Mouse (Mus musculus) MEL (cell line): ENCODE measurements around the gene Cntn5. TPM values are rescaled to one million over a fixed set of nuclear protein-coding genes. Genes with fewer than 3 reads are reported as not detected.

ENCODE experiments used
- DNase-seq: peaks from one replicate; pipeline ENCODE4 v3.0.0; 2011; ENCODE audit warnings: low read depth, low spot score
- H3K27ac ChIP-seq: 2 replicates; pipeline ENCODE4 v1.5.1; 2012; ENCODE audit warnings: low read depth, mild to moderate bottlenecking, control low read depth, low read length, moderate library complexity; ENCODE audit not compliant: control insufficient read depth
- H3K27me3 ChIP-seq, 2 experiments: fragments of 150-350 bp in 1 of 2; sonication (generic) in 1 of 2; 2 replicates each; pipeline ENCODE4 v1.6.1; 2012; ENCODE audit warnings: low read length in 2 of 2, mild to moderate bottlenecking in 2 of 2, improper control_type of control experiment in 1 of 2, moderate library complexity in 1 of 2; ENCODE audit not compliant: insufficient read depth in 2 of 2, control insufficient read depth in 1 of 2
- H3K36me3 ChIP-seq, 2 experiments: 2 replicates each; pipeline ENCODE4 v1.6.1; 2012 to 2014; ENCODE audit warnings: low read length in 2 of 2, improper control_type of control experiment in 1 of 2, inconsistent platforms in 1 of 2, mild to moderate bottlenecking in 1 of 2; ENCODE audit not compliant: insufficient read depth in 2 of 2, control insufficient read depth in 1 of 2
- H3K4me1 ChIP-seq, 2 experiments: fragments of 150-350 bp in 1 of 2; sonication (generic) in 1 of 2; 2 replicates each; pipeline ENCODE4 v1.6.1; 2012; ENCODE audit warnings: low read length in 2 of 2, improper control_type of control experiment in 1 of 2, mild to moderate bottlenecking in 1 of 2; ENCODE audit not compliant: insufficient read depth in 2 of 2, control insufficient read depth in 1 of 2
- H3K4me3 ChIP-seq, 2 experiments: fragments of 150-350 bp in 1 of 2; sonication (generic) in 1 of 2; 2 replicates each; pipeline ENCODE4 v1.5.1; 2012; ENCODE audit warnings: low read depth in 2 of 2, low read length in 2 of 2, mild to moderate bottlenecking in 2 of 2, moderate library complexity in 2 of 2, control low read depth in 1 of 2, improper control_type of control experiment in 1 of 2; ENCODE audit not compliant: control insufficient read depth in 1 of 2, insufficient read depth in 1 of 2
- H3K79me2 ChIP-seq: 2 replicates; pipeline ENCODE4 v1.6.1; 2012; ENCODE audit warnings: mild to moderate bottlenecking, low read length, moderate library complexity; ENCODE audit not compliant: control insufficient read depth, poor library complexity, insufficient read depth
- H3K9ac ChIP-seq: 2 replicates; pipeline ENCODE4 v1.6.1; 2012; ENCODE audit warnings: low read depth, mild to moderate bottlenecking, control low read depth, low read length, moderate library complexity; ENCODE audit not compliant: control insufficient read depth, poor library complexity, severe bottlenecking
- H3K9me3 ChIP-seq: fragments of 150-350 bp; sonication (generic); replicated peaks from 2 replicates; pipeline ENCODE4 v1.6.1; 2012; ENCODE audit warnings: mild to moderate bottlenecking, low read length, improper control_type of control experiment, moderate library complexity; ENCODE audit not compliant: insufficient read depth
- BHLHE40 ChIP-seq: IDR thresholded peaks from 2 replicates; pipeline ENCODE4 v1.6.1; 2012; ENCODE audit warnings: low read depth, mild to moderate bottlenecking, inconsistent platforms, low read length, improper control_type of control experiment, borderline replicate concordance
- CHD1 ChIP-seq: IDR thresholded peaks from 2 replicates; pipeline ENCODE4 v1.6.1; 2012; ENCODE audit warnings: low read depth, mild to moderate bottlenecking, inconsistent platforms, low read length, improper control_type of control experiment
- CHD2 ChIP-seq: IDR thresholded peaks from 2 replicates; pipeline ENCODE4 v1.6.1; 2011; ENCODE audit warnings: low read length, improper control_type of control experiment
- CTCF ChIP-seq, 3 experiments: IDR thresholded peaks in 2 of 3; conservative IDR thresholded peaks in 1 of 3; 2 replicates each; pipeline ENCODE4 v1.5.1; 2011 to 2012; ENCODE audit warnings: low read length in 3 of 3, low read depth in 2 of 3, mild to moderate bottlenecking in 2 of 3, improper control_type of control experiment in 1 of 3, inconsistent platforms in 1 of 3, mixed read lengths in 1 of 3, moderate library complexity in 1 of 3; ENCODE audit not compliant: control insufficient read depth in 1 of 3, insufficient read depth in 1 of 3, poor library complexity in 1 of 3, severe bottlenecking in 1 of 3
- E2F4 ChIP-seq: IDR thresholded peaks from 2 replicates; pipeline ENCODE4 v1.6.1; 2011; ENCODE audit warnings: low read depth, low read length, improper control_type of control experiment, borderline replicate concordance
- ELF1 ChIP-seq: IDR thresholded peaks from 2 replicates; pipeline ENCODE4 v1.6.1; 2014; ENCODE audit warnings: low read depth, mild to moderate bottlenecking, inconsistent platforms, low read length, improper control_type of control experiment, moderate library complexity
- EP300 ChIP-seq, 2 experiments: IDR thresholded peaks; 2 replicates each; pipeline ENCODE4 v1.6.1; 2011; ENCODE audit warnings: improper control_type of control experiment in 2 of 2, low read length in 2 of 2, low read depth in 1 of 2, mild to moderate bottlenecking in 1 of 2
- ETS1 ChIP-seq: IDR thresholded peaks from 2 replicates; pipeline ENCODE4 v1.6.1; 2012; ENCODE audit warnings: low read depth, mild to moderate bottlenecking, inconsistent platforms, low read length, improper control_type of control experiment, moderate library complexity
- GABPA ChIP-seq: IDR thresholded peaks from 2 replicates; pipeline ENCODE4 v1.6.1; 2012; ENCODE audit warnings: low read depth, mild to moderate bottlenecking, inconsistent platforms, low read length, improper control_type of control experiment, moderate library complexity
- GATA1 ChIP-seq: IDR thresholded peaks from 2 replicates; pipeline ENCODE4 v1.6.1; 2011; ENCODE audit warnings: low read depth, low read length, improper control_type of control experiment
- HCFC1 ChIP-seq: IDR thresholded peaks from 2 replicates; pipeline ENCODE4 v1.6.1; 2012; ENCODE audit warnings: low read depth, mild to moderate bottlenecking, inconsistent platforms, low read length, improper control_type of control experiment, moderate library complexity
- JUND ChIP-seq: IDR thresholded peaks from 2 replicates; pipeline ENCODE4 v1.6.1; 2011; ENCODE audit warnings: low read depth, mild to moderate bottlenecking, improper control_type of control experiment, low read length
- MAFK ChIP-seq: IDR thresholded peaks from 2 replicates; pipeline ENCODE4 v1.6.1; 2011; ENCODE audit warnings: low read depth, mild to moderate bottlenecking, low read length, improper control_type of control experiment, borderline replicate concordance
- MAX ChIP-seq: IDR thresholded peaks from 2 replicates; pipeline ENCODE4 v1.6.1; 2011; ENCODE audit warnings: low read length, improper control_type of control experiment
- MAZ ChIP-seq: IDR thresholded peaks from 2 replicates; pipeline ENCODE4 v1.6.1; 2012; ENCODE audit warnings: low read depth, mild to moderate bottlenecking, inconsistent platforms, low read length, improper control_type of control experiment
- MEF2A ChIP-seq: IDR thresholded peaks from 2 replicates; pipeline ENCODE4 v1.6.1; 2014; ENCODE audit warnings: low read depth, mild to moderate bottlenecking, inconsistent platforms, low read length, improper control_type of control experiment; ENCODE audit not compliant: poor library complexity, insufficient replicate concordance, severe bottlenecking; ENCODE audit errors: extremely low read depth
- MXI1 ChIP-seq: IDR thresholded peaks from 2 replicates; pipeline ENCODE4 v1.6.1; 2011; ENCODE audit warnings: mild to moderate bottlenecking, low read depth, low read length, improper control_type of control experiment
- MYB ChIP-seq: IDR thresholded peaks from 2 replicates; pipeline ENCODE4 v1.6.1; 2011; ENCODE audit warnings: mild to moderate bottlenecking, low read depth, low read length, improper control_type of control experiment
- MYC ChIP-seq: IDR thresholded peaks from 2 replicates; pipeline ENCODE4 v1.6.1; 2011; ENCODE audit warnings: low read depth, mild to moderate bottlenecking, low read length, improper control_type of control experiment, moderate library complexity
- NELFE ChIP-seq: IDR thresholded peaks from 2 replicates; pipeline ENCODE4 v1.6.1; 2011; ENCODE audit warnings: low read depth, low read length, improper control_type of control experiment
- NRF1 ChIP-seq: IDR thresholded peaks from 2 replicates; pipeline ENCODE4 v1.6.1; 2014; ENCODE audit warnings: low read depth, mild to moderate bottlenecking, inconsistent platforms, low read length, improper control_type of control experiment, moderate library complexity; ENCODE audit not compliant: poor library complexity, insufficient read depth, severe bottlenecking
- POLR2A ChIP-seq, 2 experiments: IDR thresholded peaks; 2 replicates each; pipeline ENCODE4 v1.6.1; 2011 to 2012; ENCODE audit warnings: low read length in 2 of 2, mild to moderate bottlenecking in 2 of 2, control low read depth in 1 of 2, improper control_type of control experiment in 1 of 2, low read depth in 1 of 2, moderate library complexity in 1 of 2; ENCODE audit not compliant: control insufficient read depth in 1 of 2, insufficient read depth in 1 of 2, poor library complexity in 1 of 2
- POLR2AphosphoS2 ChIP-seq: IDR thresholded peaks from 2 replicates; pipeline ENCODE4 v1.6.1; 2011; ENCODE audit warnings: low read length, improper control_type of control experiment
- POLR2AphosphoS5 ChIP-seq: IDR thresholded peaks from 2 replicates; pipeline ENCODE4 v1.6.1; 2012; ENCODE audit warnings: low read depth, borderline replicate concordance, mild to moderate bottlenecking, inconsistent platforms, low read length, moderate library complexity, mixed read lengths
- RAD21 ChIP-seq: IDR thresholded peaks from 2 replicates; pipeline ENCODE4 v1.6.1; 2011; ENCODE audit warnings: mild to moderate bottlenecking, low read depth, low read length, improper control_type of control experiment
- RCOR1 ChIP-seq: IDR thresholded peaks from 2 replicates; pipeline ENCODE4 v1.6.1; 2012; ENCODE audit warnings: low read depth, mild to moderate bottlenecking, inconsistent platforms, low read length, improper control_type of control experiment
- SIN3A ChIP-seq: IDR thresholded peaks from 2 replicates; pipeline ENCODE4 v1.6.1; 2012; ENCODE audit warnings: low read length, improper control_type of control experiment, inconsistent platforms
- SMC3 ChIP-seq: IDR thresholded peaks from 2 replicates; pipeline ENCODE4 v1.6.1; 2011; ENCODE audit warnings: low read depth, low read length, improper control_type of control experiment
- TAL1 ChIP-seq: IDR thresholded peaks from 2 replicates; pipeline ENCODE4 v1.6.1; 2012; ENCODE audit warnings: mild to moderate bottlenecking, inconsistent platforms, low read length, moderate library complexity, mixed read lengths
- TBP ChIP-seq: IDR thresholded peaks from 2 replicates; pipeline ENCODE4 v1.8.0; 2011; ENCODE audit warnings: low read depth, low read length, improper control_type of control experiment
- TCF12 ChIP-seq: IDR thresholded peaks from 2 replicates; pipeline ENCODE4 v1.6.1; 2014; ENCODE audit warnings: low read depth, mild to moderate bottlenecking, inconsistent platforms, low read length, improper control_type of control experiment, moderate library complexity
- UBTF ChIP-seq: IDR thresholded peaks from 2 replicates; pipeline ENCODE4 v1.6.1; 2012; ENCODE audit warnings: low read depth, mild to moderate bottlenecking, inconsistent platforms, low read length, improper control_type of control experiment, moderate library complexity, borderline replicate concordance; ENCODE audit not compliant: insufficient read depth
- USF1 ChIP-seq: IDR thresholded peaks from 2 replicates; pipeline ENCODE4 v1.6.1; 2014; ENCODE audit warnings: low read depth, mild to moderate bottlenecking, inconsistent platforms, low read length, improper control_type of control experiment, moderate library complexity
- USF2 ChIP-seq, 2 experiments: IDR thresholded peaks; 2 replicates each; pipeline ENCODE4 v1.6.1; 2011 to 2012; ENCODE audit warnings: improper control_type of control experiment in 2 of 2, low read length in 2 of 2, borderline replicate concordance in 1 of 2, inconsistent platforms in 1 of 2, low read depth in 1 of 2, mild to moderate bottlenecking in 1 of 2; ENCODE audit not compliant: insufficient read depth in 1 of 2
- ZC3H11A ChIP-seq: IDR thresholded peaks from 2 replicates; pipeline ENCODE4 v1.6.1; 2012; ENCODE audit warnings: low read depth, mild to moderate bottlenecking, inconsistent platforms, low read length, improper control_type of control experiment
- ZKSCAN1 ChIP-seq: IDR thresholded peaks from 2 replicates; pipeline ENCODE4 v1.6.1; 2012; ENCODE audit warnings: low read depth, mild to moderate bottlenecking, inconsistent platforms, low read length, improper control_type of control experiment, moderate library complexity
- ZMIZ1 ChIP-seq: IDR thresholded peaks from 2 replicates; pipeline ENCODE4 v1.6.1; 2012; ENCODE audit warnings: low read depth, mild to moderate bottlenecking, inconsistent platforms, low read length, improper control_type of control experiment, moderate library complexity
- ZNF384 ChIP-seq: IDR thresholded peaks from 2 replicates; pipeline ENCODE4 v1.6.1; 2012; ENCODE audit warnings: low read depth, mild to moderate bottlenecking, inconsistent platforms, low read length, improper control_type of control experiment
- polyA plus RNA-seq, 2 experiments: library from polyadenylated mRNA; stranded (reverse) in 1 of 2; unstranded in 1 of 2; fragments of >175 nt in 1 of 2; fragments of >200 nt in 1 of 2; gene quantifications; 2 replicates each; pipeline versions ENCODE4 v1.2.1 to v1.2.4; 2012; ENCODE audit warnings: low replicate concordance in 2 of 2, low read depth in 1 of 2; ENCODE audit not compliant: insufficient read length in 2 of 2, insufficient read depth in 1 of 2, missing spikeins in 1 of 2
- total RNA-seq: library from RNA; depleted of rRNA; stranded (reverse); fragments of 300-350 nt; gene quantifications from 2 replicates; pipeline ENCODE4 v1.2.3, GENCODE M21; 2012

Gene Cntn5
- total and polyA plus RNA-seq, 3 experiments: not detected

DNA sequence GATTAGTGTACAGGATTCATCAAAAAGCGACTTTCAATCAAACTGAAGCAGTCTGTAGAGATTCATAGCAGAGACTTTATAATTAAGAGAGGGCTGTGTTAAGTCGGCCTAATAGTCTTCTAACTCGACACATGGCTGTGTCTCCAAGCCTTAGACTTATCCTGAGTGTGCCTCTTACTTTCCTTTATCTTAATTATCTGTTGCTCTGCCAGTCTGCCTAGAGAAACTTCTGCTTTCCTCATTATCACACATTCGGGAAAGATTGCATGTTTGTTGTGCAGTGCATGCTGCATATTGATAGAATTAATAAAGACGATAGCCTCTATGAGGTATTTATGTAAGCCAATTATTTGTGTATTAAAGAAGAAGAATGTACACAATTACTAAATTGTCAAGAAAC, 375.9 kb downstream of the Cntn5 start:
- Histone ChIP-seq H3K36me3 (peaks cover 0 to 53% of the 10 kb centered on the region in 2 experiments; a peak in 2 of 4 replicates), H3K4me1 (peaks cover 21 to 43% of the 10 kb centered on the region in 2 experiments), H3K9me3 (no peaks in the 10 kb centered on the region; the same call in 1 of the 2 replicates), H3K27ac (peak overlapping the region; percentile 45), H3K27me3 (no peaks in the 10 kb centered on the region), H3K79me2 (no peaks in the 10 kb centered on the region), H3K4me3 (0 out of 4 replicates have a peak overlapping the region, but pooled peaks of 1 of the 2 experiments have one; percentile 14), H3K9ac (no peak overlapping the region)
- peak; percentile 53 for DNase-seq
- no peak for TF ChIP-seq ZC3H11A
- no peak for TF ChIP-seq MEF2A
- no peak for TF ChIP-seq CHD2
- TF ChIP-seq ZMIZ1: no peak
- no peak for TF ChIP-seq POLR2AphosphoS5
- TF ChIP-seq ZNF384: no peak
- no peak for TF ChIP-seq USF2 (IDR thresholded peaks at IDR 0.05; ENCODE audit: borderline replicate concordance in 1 of 2, insufficient read depth in 1 of 2, low read depth in 1 of 2, low read length in 2 of 2)
- no peak for TF ChIP-seq CTCF (IDR thresholded peaks at IDR 0.05 in 2 of 3, conservative IDR thresholded peaks at IDR 0.05 in 1 of 3; ENCODE audit: control insufficient read depth in 1 of 3, insufficient read depth in 1 of 3, low read depth in 2 of 3, low read length in 3 of 3, poor library complexity in 1 of 3, severe bottlenecking in 1 of 3)
- peak; percentile 93 for TF ChIP-seq RCOR1
- no peak for TF ChIP-seq MAZ
- TF ChIP-seq EP300 (IDR thresholded peaks at IDR 0.05; ENCODE audit: low read depth in 1 of 2, low read length in 2 of 2): peak; percentile 91 to 93
- TF ChIP-seq UBTF: no peak
- no peak for TF ChIP-seq TBP
- no peak for TF ChIP-seq NELFE
- TF ChIP-seq SMC3: no peak
- TF ChIP-seq ZKSCAN1: no peak
- no peak for TF ChIP-seq HCFC1
- TF ChIP-seq GATA1: peak; percentile 90
- peak; percentile 30 for TF ChIP-seq MAX
- TF ChIP-seq E2F4: no peak
- TF ChIP-seq USF1: no peak
- peak; percentile 89 for TF ChIP-seq TCF12
- TF ChIP-seq BHLHE40: peak; percentile 27; the same call in 1 of the 2 replicates
- peak; percentile 48; the same call in 1 of the 2 replicates for TF ChIP-seq MXI1
- TF ChIP-seq TAL1: no peak
- TF ChIP-seq CHD1: no peak
- no peak for TF ChIP-seq JUND
- peak; percentile 60; the same call in 1 of the 2 replicates for TF ChIP-seq SIN3A
- no peak; the same call in 1 of the 2 replicates for TF ChIP-seq MYC
- peak; percentile 68; the same call in 1 of the 2 replicates for TF ChIP-seq ETS1
- no peak for TF ChIP-seq POLR2AphosphoS2
- TF ChIP-seq MAFK: no peak
- TF ChIP-seq GABPA: no peak
- no peak for TF ChIP-seq NRF1
- no peak for TF ChIP-seq RAD21
- TF ChIP-seq ELF1: no peak
- no peak for TF ChIP-seq POLR2A (IDR thresholded peaks at IDR 0.05; ENCODE audit: control insufficient read depth in 1 of 2, insufficient read depth in 1 of 2, low read depth in 1 of 2, low read length in 2 of 2, poor library complexity in 1 of 2)
- no peak for TF ChIP-seq MYB
